Mouse (Mus musculus) lung, embryonic 14.5 days (tissue): ENCODE measurements around the gene Eri3. TPM values are rescaled to one million over a fixed set of nuclear protein-coding genes. Genes with fewer than 3 reads are reported as not detected.

Experiments
- ATAC-seq: fragments of 200-750 bp; cut with Nextera tagmentation; 2 replicates; pipeline ENCODE4 v1.8.0; 2017; ENCODE audit warnings: mild to moderate bottlenecking, moderate TSS enrichment, moderate library complexity; ENCODE audit not compliant: insufficient read depth
- DNase-seq: peaks from one replicate; pipeline ENCODE4 v3.0.0-alpha.2; 2015
- H3K27ac ChIP-seq: fragments of 300-500 bp; sonication (generic); 2 replicates; pipeline ENCODE4 v1.5.1; 2014; ENCODE audit warnings: low read depth, mild to moderate bottlenecking, moderate library complexity
- H3K27me3 ChIP-seq: fragments of 300-500 bp; sonication (generic); 2 replicates; pipeline ENCODE4 v1.6.1; 2014; ENCODE audit warnings: low read length, control low read depth; ENCODE audit not compliant: insufficient read depth
- H3K36me3 ChIP-seq: fragments of 300-500 bp; sonication (generic); 2 replicates; pipeline ENCODE4 v1.6.1; 2014; ENCODE audit warnings: control low read depth; ENCODE audit not compliant: insufficient read depth
- H3K4me1 ChIP-seq: fragments of 300-500 bp; sonication (generic); 2 replicates; pipeline ENCODE4 v1.6.1; 2014; ENCODE audit warnings: antibody characterized with exemption, control low read depth; ENCODE audit not compliant: insufficient read depth
- H3K4me2 ChIP-seq: fragments of 300-500 bp; sonication (generic); 2 replicates; pipeline ENCODE4 v1.6.1; 2014; ENCODE audit warnings: mild to moderate bottlenecking
- H3K4me3 ChIP-seq: fragments of 300-500 bp; sonication (generic); 2 replicates; pipeline ENCODE4 v1.5.1; 2014; ENCODE audit warnings: low read depth, low read length
- H3K9ac ChIP-seq: fragments of 300-500 bp; sonication (generic); 2 replicates; pipeline ENCODE4 v1.6.1; 2014
- H3K9me3 ChIP-seq: fragments of 300-500 bp; sonication (generic); 2 replicates; pipeline ENCODE4 v1.6.1; 2016; ENCODE audit warnings: low read depth, low read length, control low read depth
- CTCF ChIP-seq: IDR thresholded peaks from 2 replicates; pipeline ENCODE4 v1.5.1; 2016; ENCODE audit warnings: antibody characterized with exemption, low read depth
- WGBS: fragments of 180-500 bp; shearing (Covaris S2); extraction: QIAGEN DNeasy Blood & Tissue Kit; methylation state at CpG from one replicate; pipeline ENCODE4 v1.1.7; 2014; 5-methylcytosine and 5-hydroxymethylcytosine counted together
- polyA plus RNA-seq: library from polyadenylated mRNA; unstranded; fragments of >200 nt; fragmentation: Nextera tagmentation; extraction: Ambion mirVana; gene quantifications from 2 replicates; pipeline ENCODE4 v1.2.1, GENCODE M21; 2014

Eri3 gene
- polyA plus RNA-seq, 1 experiment from 2014 or later: 173 TPM

GRCm38 (mm10) chr4:117577579-117577978 lies 27.4 kb downstream of the Eri3 start:
- ATAC-seq: no peak
- H3K27me3 ChIP-seq: no peaks in the 10 kb centered on the region

GRCm38 (mm10) chr4:117581626-117582025 lies 31.5 kb downstream of the Eri3 start:
- Histone ChIP-seq H3K9ac (no peak overlapping the region), H3K4me2 (no peak overlapping the region), H3K4me1 (no peaks in the 10 kb centered on the region), H3K27ac (no peak overlapping the region), H3K4me3 (no peak overlapping the region), H3K9me3 (no peaks in the 10 kb centered on the region), H3K27me3 (no peaks in the 10 kb centered on the region), H3K36me3 (peaks cover 34% of the 10 kb centered on the region)
- no peak for TF ChIP-seq CTCF
- DNase-seq (no peak), ATAC-seq (no peak)
- WGBS: 62% methylated on average over 9 of the region's 9 CpGs

More at GRCm38 (mm10) chr4:117577579-117577978, 27.4 kb downstream of the Eri3 start:
- Histone ChIP-seq H3K4me1 (no peaks in the 10 kb centered on the region), H3K4me2 (no peak overlapping the region), H3K36me3 (peaks cover 17% of the 10 kb centered on the region), H3K9ac (no peak overlapping the region), H3K9me3 (no peaks in the 10 kb centered on the region), H3K4me3 (no peak overlapping the region), H3K27ac (no peak overlapping the region)
- no peak for TF ChIP-seq CTCF
- 94% methylated on average over 1 of the region's 1 CpGs for WGBS
- DNase-seq: no peak

GRCm38 (mm10) chr4:117585995-117586394 lies 35.8 kb downstream of the Eri3 start:
- no peak for TF ChIP-seq CTCF
- Histone ChIP-seq H3K4me2 (no peak overlapping the region), H3K27ac (no peak overlapping the region), H3K9ac (no peak overlapping the region), H3K9me3 (no peaks in the 10 kb centered on the region), H3K4me1 (no peaks in the 10 kb centered on the region), H3K36me3 (peaks cover 66% of the 10 kb centered on the region), H3K4me3 (no peak overlapping the region), H3K27me3 (no peaks in the 10 kb centered on the region)
- ATAC-seq: no peak
- WGBS: 57% methylated on average over 2 of the region's 2 CpGs
- no peak for DNase-seq

GRCm38 (mm10) chr4:117587447-117587846 lies 37.3 kb downstream of the Eri3 start:
- Histone ChIP-seq H3K9ac (no peak overlapping the region), H3K9me3 (no peaks in the 10 kb centered on the region), H3K4me3 (no peak overlapping the region), H3K27me3 (no peaks in the 10 kb centered on the region), H3K4me1 (no peaks in the 10 kb centered on the region), H3K27ac (no peak overlapping the region), H3K36me3 (peaks cover 75% of the 10 kb centered on the region), H3K4me2 (no peak overlapping the region)
- ATAC-seq: no peak
- peak; percentile 13 for DNase-seq
- TF ChIP-seq CTCF: peak; percentile 23
- 52% methylated on average over 4 of the region's 4 CpGs for WGBS

GRCm38 (mm10) chr4:117589081-117589660 lies 39.0 kb downstream of the Eri3 start:
- no peaks in the 10 kb centered on the region for H3K9me3 ChIP-seq
- DNase-seq: no peak
- no peak overlapping the region for H3K27ac ChIP-seq
- H3K4me1 ChIP-seq: no peaks in the 10 kb centered on the region
- no peak overlapping the region for H3K4me3 ChIP-seq
- no peak overlapping the region for H3K9ac ChIP-seq
- TF ChIP-seq CTCF: no peak
- 39% methylated on average over 8 of the region's 8 CpGs for WGBS
- no peak for ATAC-seq
- no peak overlapping the region for H3K4me2 ChIP-seq
- no peaks in the 10 kb centered on the region for H3K27me3 ChIP-seq
- H3K36me3 ChIP-seq: peaks cover 75% of the 10 kb centered on the region

- no peak for TF ChIP-seq CTCF
- H3K36me3 ChIP-seq: peaks cover 81% of the 10 kb centered on the region
- WGBS: 90% methylated on average over 2 of the region's 2 CpGs
Measured at GRCm38 (mm10) chr4:117590781-117591180, 40.6 kb downstream of the Eri3 start.

GRCm38 (mm10) chr4:117592206-117592605 lies 42.0 kb downstream of the Eri3 start:
- no peak overlapping the region for H3K4me2 ChIP-seq
- TF ChIP-seq CTCF: no peak
- no peak for ATAC-seq
- no peaks in the 10 kb centered on the region for H3K4me1 ChIP-seq
- H3K9me3 ChIP-seq: no peaks in the 10 kb centered on the region
- no peak overlapping the region for H3K9ac ChIP-seq
- no peak overlapping the region for H3K27ac ChIP-seq
- no peak overlapping the region for H3K4me3 ChIP-seq
- H3K27me3 ChIP-seq: no peaks in the 10 kb centered on the region
- DNase-seq: no peak
- 74% methylated on average over 5 of the region's 5 CpGs for WGBS
- H3K36me3 ChIP-seq: peaks cover 80% of the 10 kb centered on the region

More at GRCm38 (mm10) chr4:117590781-117591180, 40.6 kb downstream of the Eri3 start:
- H3K9me3 ChIP-seq: no peaks in the 10 kb centered on the region
- no peak for DNase-seq
- no peak overlapping the region for H3K27ac ChIP-seq
- ATAC-seq: no peak
- H3K4me3 ChIP-seq: no peak overlapping the region
- no peaks in the 10 kb centered on the region for H3K27me3 ChIP-seq
- no peaks in the 10 kb centered on the region for H3K4me1 ChIP-seq
- H3K9ac ChIP-seq: no peak overlapping the region
- no peak overlapping the region for H3K4me2 ChIP-seq
